ENCODE assay signal across 9 mouse cellular contexts in the genomic region with DNA sequence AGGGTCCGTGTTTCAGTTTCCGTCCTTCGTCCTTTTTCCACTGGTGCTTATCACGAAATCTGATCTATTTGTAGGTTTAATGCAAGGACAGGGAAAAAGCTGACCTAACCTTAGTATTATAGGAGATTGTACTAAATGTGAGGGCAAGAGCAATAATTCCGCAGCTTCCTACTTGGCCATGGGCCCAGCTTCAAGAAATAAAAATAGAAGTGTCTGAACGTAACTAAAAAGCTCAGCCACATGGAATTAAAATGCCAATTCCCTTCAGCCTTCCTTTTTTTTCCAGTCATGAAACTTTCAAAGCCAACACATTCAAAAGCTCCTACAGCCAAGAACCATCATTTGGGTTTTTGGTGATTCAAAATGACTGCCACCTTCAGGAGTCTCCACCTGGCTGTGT.
A peak's percentile ranks its signal among the peaks of the same experiment; 100 is the strongest.
DNase-seq lines count a peak whose midpoint lies in the region; ATAC-seq and TF ChIP-seq lines count a peak whose summit lies in the region.
"Had no signal": no experiment of that assay in that cellular context is flagged by ENCODE, and none has a peak within 500 bp of the region (broad histone marks: within the 10 kb centered on the region; RNA-seq: fewer than 3 reads in every experiment).

No protein-coding gene starts in this region.

- peaks cover 2% of the 10 kb centered on the region; the same call in 1 of the 2 replicates for H3K4me1 ChIP-seq in cerebellum, adult 2 months (ENCODE audit: control insufficient read depth, insufficient read depth, low read length)
- peaks cover 4% of the 10 kb centered on the region; the same call in 1 of the 2 replicates for H3K4me1 ChIP-seq in limb, embryonic 15.5 days

- H3K27me3 ChIP-seq in cerebellum, adult 2 months (ENCODE audit: control insufficient read depth, insufficient read depth, low read length), result no peaks in the 10 kb centered on the region
- H3K27me3 ChIP-seq in limb, embryonic 15.5 days, result no peaks in the 10 kb centered on the region

- 0 out of 2 replicates have a peak overlapping the region, but pooled peaks have one; percentile 7 for H3K4me2 ChIP-seq in limb, embryonic 15.5 days

- H3K9me3 ChIP-seq in limb, embryonic 15.5 days, result no peaks in the 10 kb centered on the region

- no peaks in the 10 kb centered on the region for H3K36me3 ChIP-seq in limb, embryonic 15.5 days

- no peak for ATAC-seq in limb, embryonic 15.5 days (ENCODE audit: insufficient number of reproducible peaks, low FRiP score, low TSS enrichment, low read depth)

- H3K9ac ChIP-seq in limb, embryonic 15.5 days, result no peak overlapping the region

- TF ChIP-seq POLR2A in cerebellum, adult 2 months (IDR thresholded peaks at IDR 0.05; ENCODE audit: borderline replicate concordance, insufficient read depth, low read length), result no peak

- intact Hi-C loops in gastrocnemius, adult 2 months (cut with DNase I), result no loop called here
- intact Hi-C loops in gastrocnemius, postnatal 14 days (cut with DNase I; ENCODE audit: low total_unique reads), result no loop called here
- intact Hi-C loops in heart, postnatal 14 days (cut with DNase I), result loop anchor here (5.0 kb wide), 1 partner anchor 728 kb away; a partner anchor contains a TSS

- TF ChIP-seq CTCF in gastrocnemius, adult 2 months (IDR thresholded peaks at IDR 0.05), result no peak
- no peak for TF ChIP-seq CTCF in cerebellum, adult 2 months (IDR thresholded peaks at IDR 0.05; ENCODE audit: borderline replicate concordance, insufficient read depth, low read depth, low read length)

- peak overlapping the region; percentile 72 for H3K27ac ChIP-seq in gastrocnemius, adult 2 months
- peak overlapping the region; percentile 87; the same call in 1 of the 2 replicates for H3K27ac ChIP-seq in cerebellum, adult 2 months (ENCODE audit: insufficient read depth, low read length)
- peak overlapping the region; percentile 4; the same call in 1 of the 2 replicates for H3K27ac ChIP-seq in limb, embryonic 15.5 days

- WGBS in cerebellum, adult 2 months, result 7% methylated on average over 6 of the region's 6 CpGs
- WGBS in limb, embryonic 15.5 days, result 26% methylated on average over 6 of the region's 6 CpGs

- H3K4me3 ChIP-seq in gastrocnemius, adult 2 months, result peak overlapping the region; percentile 52
- no peak overlapping the region for H3K4me3 ChIP-seq in cerebellum, adult 2 months (replicated peaks; ENCODE audit: insufficient read depth, low read depth, low read length)
- no peak overlapping the region for H3K4me3 ChIP-seq in limb, embryonic 15.5 days

- no peak for DNase-seq in gastrocnemius, adult 2 months
- DNase-seq in gastrocnemius, postnatal 14 days, result no peak
- peak; percentile 61 to 84 for DNase-seq in cerebellum, adult 2 months
- peak; percentile 28 to 31 for DNase-seq in heart, postnatal 14 days
- no peak for DNase-seq in right cerebral cortex, postnatal 25 days
- DNase-seq in spleen, postnatal 36 days (ENCODE audit: low spot score in 2 of 2), result no peak
- DNase-seq in thymus, adult 18-20 months, result no peak
- DNase-seq: midbrain, embryonic 14.5 days had no signal

Comparison
In these comparisons a context has a peak if more than half of its experiments do, and no peak if none do; other contexts are left out.
1. DNase-seq: peak in cerebellum, adult 2 months (2 of 2) and heart, postnatal 14 days (2 of 2); none in gastrocnemius, adult 2 months (single experiment), gastrocnemius, postnatal 14 days (single experiment), right cerebral cortex, postnatal 25 days (single experiment), spleen, postnatal 36 days (0 of 2) and thymus, adult 18-20 months (0 of 2).
2. H3K27ac ChIP-seq: peak in every context shown above with its lines; median percentile 87 in cerebellum, adult 2 months; 72 in gastrocnemius, adult 2 months; 4 in limb, embryonic 15.5 days.